Mouse (Mus musculus) embryonic stem cell, embryonic (primary cell): ENCODE data around the gene Ssr2.

ENCODE experiments used
- CTCF ChIA-PET, 4 experiments: fragments of 300-600 bp in 2 of 4; fragments of 350-600 bp in 2 of 4; sonication (Branson Sonifier 250); formaldehyde crosslinking; loops; one replicate each; lab custom pipeline; 2022; ENCODE audit warnings: inconsistent platforms in 2 of 4; lab: Charles Lee
- POLR2A ChIA-PET, 4 experiments: fragments of 300-600 bp in 2 of 4; fragments of 350-600 bp in 2 of 4; sonication (Branson Sonifier 250); formaldehyde crosslinking; loops; one replicate each; lab custom pipeline; 2022; ENCODE audit warnings: antibody characterized with exemption in 4 of 4, inconsistent platforms in 1 of 4; lab: Charles Lee

The Ssr2 gene

DNA sequence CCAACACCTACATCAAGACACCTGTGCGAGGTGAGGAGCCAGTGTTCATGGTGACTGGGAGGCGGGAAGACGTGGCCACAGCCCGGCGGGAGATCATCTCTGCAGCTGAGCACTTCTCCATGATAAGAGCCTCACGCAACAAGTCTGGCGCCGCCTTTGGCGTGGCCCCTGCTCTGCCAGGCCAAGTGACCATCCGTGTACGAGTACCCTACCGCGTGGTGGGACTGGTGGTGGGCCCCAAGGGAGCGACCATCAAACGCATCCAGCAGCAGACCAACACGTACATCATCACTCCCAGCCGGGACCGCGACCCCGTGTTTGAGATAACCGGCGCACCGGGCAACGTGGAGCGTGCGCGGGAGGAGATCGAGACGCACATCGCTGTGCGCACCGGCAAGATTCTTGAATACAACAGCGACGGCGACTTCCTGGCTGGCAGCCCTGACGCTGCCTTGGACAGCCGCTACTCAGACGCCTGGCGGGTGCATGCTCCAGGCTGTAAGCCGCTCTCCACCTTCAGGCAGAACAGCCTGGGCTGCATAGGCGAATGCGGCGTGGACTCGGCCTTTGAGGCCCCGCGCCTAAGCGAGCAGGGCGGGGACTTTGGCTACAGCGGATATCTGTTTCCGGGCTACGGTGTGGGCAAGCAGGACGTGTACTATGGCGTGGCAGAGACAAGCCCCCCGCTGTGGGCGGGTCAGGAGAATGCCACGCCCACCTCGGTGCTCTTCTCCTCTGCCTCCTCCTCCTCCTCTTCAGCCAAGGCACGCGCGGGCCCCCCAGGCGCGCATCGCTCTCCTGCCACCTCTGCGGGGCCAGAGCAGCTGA is 39.4 kb upstream of the Ssr2 start:
- ChIA-PET POLR2A (interaction anchor here in 3 of 4 experiments (0.7 to 69.6 kb wide), 11 partner anchors 8 to 126 kb away, joined by 3 to 2954 read pairs (median 4); partner anchors contain the start of genes Lamtor2 (in 2 of the 3), Rab25 (in 2 of the 3), Ubqln4 (in 2 of the 3) and Pmf1 (in 1 of the 3)), CTCF (interaction anchor here in 1 of 4 experiments (0.5 to 1.0 kb wide), 3 partner anchors 71 to 396 kb away, joined by 3 to 5 read pairs (median 3); no protein-coding TSS in a partner anchor)

DNA sequence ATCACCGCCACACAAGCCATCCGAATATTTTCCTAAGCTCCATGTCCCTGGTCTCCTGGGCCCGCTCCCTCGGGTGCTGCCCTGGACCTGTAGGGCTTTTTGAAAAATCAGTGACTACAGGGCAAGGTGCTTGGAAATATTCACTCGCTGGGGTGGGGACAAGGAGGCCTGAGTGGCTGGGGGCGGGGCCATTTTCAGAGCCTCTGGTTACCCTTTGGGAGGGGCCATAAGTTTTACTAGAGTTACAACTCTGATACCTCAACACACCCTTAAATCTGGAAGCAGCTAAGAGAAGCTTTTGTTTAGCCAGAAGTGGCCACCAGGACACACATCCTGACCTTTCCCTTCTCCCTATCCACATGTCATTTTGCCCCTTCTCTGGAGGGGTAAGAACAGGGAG is 38.5 kb upstream of the Ssr2 start:
- ChIA-PET CTCF (interaction anchor here in 2 of 4 experiments (0.5 to 1.4 kb wide), 3 partner anchors 15 to 395 kb away, joined by 3 to 5 read pairs (median 3); partner anchors contain the start of gene Lamtor2 (in 1 of the 2)), POLR2A (interaction anchor here in 3 of 4 experiments (0.7 to 69.6 kb wide), 9 partner anchors 13 to 94 kb away, joined by 3 to 2954 read pairs (median 4); partner anchors contain the start of genes Lamtor2 (in 3 of the 3), Ubqln4 (in 2 of the 3), Rab25 (in 1 of the 3) and Ssr2 (in 1 of the 3))

DNA sequence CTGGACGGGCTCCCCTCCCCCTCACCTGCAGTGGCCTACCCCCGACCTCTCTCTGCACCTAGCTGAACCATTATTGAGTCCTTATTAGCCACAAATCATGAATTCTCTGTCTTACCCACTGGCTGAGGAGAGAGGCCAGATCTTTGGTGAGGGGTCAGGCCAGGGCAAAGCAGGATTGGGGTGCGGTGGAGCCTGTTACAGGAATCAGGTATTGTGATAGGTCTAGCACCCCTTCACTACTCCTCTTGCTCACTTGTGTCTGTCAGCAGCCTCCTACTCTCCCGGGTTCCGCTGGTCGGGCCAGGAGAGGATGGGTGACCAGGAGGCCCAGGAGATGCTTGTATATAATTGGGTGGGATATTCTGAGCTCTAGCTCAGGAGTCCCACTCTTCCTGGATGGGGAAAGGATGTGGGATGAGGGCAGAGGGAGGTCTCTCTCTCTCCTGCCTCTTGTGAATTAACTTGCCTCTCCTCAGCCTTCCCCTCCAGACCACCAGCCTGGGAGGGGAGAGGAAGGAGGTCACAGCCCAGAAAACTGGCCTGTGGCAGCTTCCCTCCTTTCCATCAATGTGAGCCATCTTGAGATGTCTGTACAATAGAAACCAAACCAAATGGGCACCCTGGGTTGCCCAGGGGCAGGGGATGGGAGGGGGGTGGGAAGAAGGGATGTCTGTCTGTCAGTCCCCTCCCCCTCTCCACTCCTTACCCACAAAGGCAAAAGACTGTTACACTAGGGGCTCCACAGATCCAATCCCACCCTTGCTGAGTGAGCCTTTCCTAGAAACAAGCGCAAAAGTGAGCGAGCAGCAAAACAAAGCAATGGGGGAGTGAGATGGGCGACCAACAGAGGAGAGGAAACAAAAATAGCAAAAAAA is 37.2 kb upstream of the Ssr2 start:
- POLR2A ChIA-PET, result interaction anchor here in 3 of 4 experiments (0.6 to 69.6 kb wide), 12 partner anchors 7 to 566 kb away, joined by 3 to 2954 read pairs (median 4); partner anchors contain the start of genes Lamtor2 (in 2 of the 3), Mex3a (in 2 of the 3), Ubqln4 (in 2 of the 3) and Rab25 (in 1 of the 3)
- CTCF ChIA-PET, result interaction anchor here (0.6 to 1.4 kb wide), 7 partner anchors 8 to 231 kb away, joined by 3 to 6 read pairs (median 3); partner anchors contain the start of gene Lamtor2 (in 1 of the 4)

DNA sequence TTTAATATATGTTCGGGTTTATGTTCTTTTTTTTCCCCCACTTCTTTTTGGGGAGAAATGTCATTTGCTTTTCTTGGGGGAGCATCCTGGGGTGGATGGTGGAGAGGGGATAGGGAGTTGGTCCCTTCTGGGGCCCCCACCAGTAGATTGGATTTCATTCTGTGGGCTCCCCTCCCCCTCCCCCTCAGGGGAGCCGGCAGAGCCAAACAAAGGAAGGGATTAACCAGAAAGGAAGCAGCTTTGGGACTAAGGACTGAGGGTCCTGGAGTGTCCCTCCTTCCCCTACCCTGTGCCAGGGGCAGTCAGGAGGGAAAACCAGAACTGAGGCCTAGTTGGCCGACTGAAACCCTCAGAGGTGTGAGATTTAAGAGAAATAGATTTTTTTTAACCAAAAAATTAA is 36.3 kb upstream of the Ssr2 start:
- CTCF ChIA-PET, result interaction anchor here in 3 of 4 experiments (0.7 to 1.8 kb wide), 6 partner anchors 13 to 213 kb away, joined by 3 to 6 read pairs (median 3); partner anchors contain the start of gene Lamtor2 (in 1 of the 3)
- POLR2A ChIA-PET, result interaction anchor here (0.6 to 69.6 kb wide), 25 partner anchors 8 to 203 kb away, joined by 3 to 2954 read pairs (median 6); partner anchors contain the start of genes Lamtor2 (in 3 of the 4), Ssr2 (in 3 of the 4), Mex3a (in 2 of the 4) and Rab25 (in 2 of the 4)

DNA sequence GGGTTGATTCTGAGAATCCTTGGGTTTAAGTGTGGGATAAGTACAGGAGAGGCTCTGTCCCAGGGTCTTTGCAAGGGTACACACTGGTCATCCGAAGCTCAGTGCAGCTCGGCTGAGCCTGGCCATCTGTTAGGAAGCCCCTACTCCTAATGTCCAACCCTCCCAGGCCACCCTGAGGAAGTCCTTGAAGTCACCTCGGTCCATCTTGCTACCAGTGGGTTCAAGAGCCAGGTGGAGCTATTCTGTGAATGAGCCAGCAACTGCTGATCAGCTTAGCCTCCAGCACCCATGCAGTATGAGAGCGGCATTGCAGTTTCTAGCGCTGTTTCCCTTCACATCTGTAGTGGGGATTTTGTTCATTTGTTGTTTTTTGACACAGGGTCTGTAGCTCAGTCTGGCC is 35.6 kb upstream of the Ssr2 start:
- POLR2A ChIA-PET, result interaction anchor here (0.6 to 69.6 kb wide), 35 partner anchors 8 to 204 kb away, joined by 3 to 2954 read pairs (median 5); partner anchors contain the start of genes Lamtor2 (in 3 of the 4), Ssr2 (in 3 of the 4), Mex3a (in 2 of the 4) and Rab25 (in 2 of the 4)
- CTCF ChIA-PET, result interaction anchor here (0.5 to 1.8 kb wide), 15 partner anchors 10 to 838 kb away, joined by 3 to 7 read pairs (median 3); partner anchors contain the start of gene Lamtor2 (in 1 of the 4)

DNA sequence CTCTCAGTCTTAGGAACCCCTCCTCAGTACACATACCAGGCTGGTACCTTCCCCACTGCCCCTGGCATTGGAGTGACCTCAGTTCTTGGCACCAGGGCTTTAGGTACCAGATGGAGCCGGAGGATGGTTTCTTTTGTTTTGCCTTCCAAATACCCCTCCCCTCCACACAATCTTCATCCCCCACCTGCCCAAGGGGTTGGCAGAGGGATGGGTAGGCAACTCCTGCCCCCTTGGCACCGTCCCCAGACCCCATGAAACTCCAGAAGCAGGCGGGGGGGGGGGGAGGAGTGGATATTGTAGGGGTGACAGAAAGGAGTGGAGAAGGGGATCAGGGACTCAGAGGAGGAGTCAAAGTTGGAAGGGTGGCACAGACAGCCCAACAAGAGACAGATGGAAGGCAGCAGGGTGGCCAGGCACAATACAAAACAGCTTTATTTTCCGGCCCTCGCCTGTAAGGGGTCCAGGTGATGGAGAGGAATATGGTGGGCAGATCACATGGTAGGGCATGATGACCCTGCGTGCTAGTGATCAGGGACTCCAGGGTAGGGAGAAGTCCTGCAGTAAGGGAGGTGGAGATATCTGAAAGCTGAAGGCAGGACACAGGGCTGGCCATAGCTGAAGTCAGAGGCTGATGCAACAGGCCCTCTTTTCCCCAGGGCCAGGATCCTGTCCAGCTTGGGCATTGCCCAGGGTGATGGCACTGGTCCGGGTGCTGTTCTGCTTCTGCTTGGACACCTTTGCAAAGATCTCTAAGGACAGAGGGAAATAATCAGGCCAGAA is 33.9 kb upstream of the Ssr2 start:
- CTCF ChIA-PET, result interaction anchor here in 1 of 4 experiments (0.9 kb wide), 1 partner anchor 26 kb away, joined by 3 read pairs; no protein-coding TSS in a partner anchor
- POLR2A ChIA-PET, result interaction anchor here in 3 of 4 experiments (0.5 to 69.6 kb wide), 9 partner anchors 11 to 66 kb away, joined by 3 to 2954 read pairs (median 5); partner anchors contain the start of genes Lamtor2 (in 2 of the 3), Ubqln4 (in 2 of the 3), Mex3a (in 1 of the 3) and Rab25 (in 1 of the 3)

DNA sequence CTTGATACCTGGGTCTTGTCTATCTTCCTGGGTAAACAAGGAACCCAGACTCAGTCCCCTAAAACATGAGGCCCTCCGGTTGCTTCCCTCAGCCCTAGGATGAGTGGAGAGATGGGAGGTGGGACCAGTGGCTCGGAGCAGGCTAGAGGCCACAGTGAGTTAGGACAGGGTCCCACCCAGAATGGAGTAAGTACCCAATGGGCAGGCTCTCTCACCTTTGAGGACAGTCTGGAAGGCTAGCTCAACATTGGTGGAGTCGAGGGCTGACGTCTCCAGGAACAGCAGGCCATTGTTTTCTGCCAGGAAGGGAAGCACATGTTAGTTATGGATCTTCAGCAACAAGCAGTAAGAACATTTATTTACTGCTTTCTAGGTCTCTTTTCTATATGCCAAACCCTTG is 33.2 kb upstream of the Ssr2 start:
- CTCF ChIA-PET, result interaction anchor here in 2 of 4 experiments (0.8 to 0.9 kb wide), 2 partner anchors 26 to 59 kb away, joined by 3 read pairs; no protein-coding TSS in a partner anchor
- POLR2A ChIA-PET, result interaction anchor here in 3 of 4 experiments (0.5 to 69.6 kb wide), 10 partner anchors 9 to 65 kb away, joined by 3 to 2954 read pairs (median 5); partner anchors contain the start of genes Lamtor2 (in 2 of the 3), Mex3a (in 2 of the 3), Rab25 (in 1 of the 3) and Ssr2 (in 1 of the 3)

DNA sequence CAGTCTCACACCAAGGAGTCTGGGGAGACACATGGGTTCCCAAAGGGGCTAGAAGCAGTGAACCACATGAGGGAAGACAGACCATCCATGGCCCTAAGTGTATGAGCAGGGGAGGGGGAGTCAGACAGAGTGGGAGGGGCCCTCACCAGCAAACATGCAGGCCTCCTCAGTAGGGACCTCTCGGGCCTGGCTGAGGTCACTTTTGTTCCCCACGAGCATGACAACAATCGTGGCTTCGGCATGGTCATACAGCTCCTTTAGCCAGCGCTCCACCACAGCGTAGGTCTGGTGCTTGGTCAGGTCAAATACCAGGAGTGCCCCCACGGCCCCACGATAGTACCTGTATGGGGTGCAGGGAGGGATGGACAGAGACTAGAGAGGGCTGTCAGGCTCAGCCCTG is 32.5 kb upstream of the Ssr2 start:
- ChIA-PET CTCF (interaction anchor here in 1 of 4 experiments (0.8 to 1.7 kb wide), 3 partner anchors 39 to 59 kb away, joined by 3 to 5 read pairs (median 3); no protein-coding TSS in a partner anchor), POLR2A (interaction anchor here in 3 of 4 experiments (0.5 to 69.6 kb wide), 8 partner anchors 8 to 112 kb away, joined by 3 to 2954 read pairs (median 8); partner anchors contain the start of genes Lamtor2 (in 2 of the 3), Mex3a (in 2 of the 3), Rab25 (in 1 of the 3) and Ssr2 (in 1 of the 3))

DNA sequence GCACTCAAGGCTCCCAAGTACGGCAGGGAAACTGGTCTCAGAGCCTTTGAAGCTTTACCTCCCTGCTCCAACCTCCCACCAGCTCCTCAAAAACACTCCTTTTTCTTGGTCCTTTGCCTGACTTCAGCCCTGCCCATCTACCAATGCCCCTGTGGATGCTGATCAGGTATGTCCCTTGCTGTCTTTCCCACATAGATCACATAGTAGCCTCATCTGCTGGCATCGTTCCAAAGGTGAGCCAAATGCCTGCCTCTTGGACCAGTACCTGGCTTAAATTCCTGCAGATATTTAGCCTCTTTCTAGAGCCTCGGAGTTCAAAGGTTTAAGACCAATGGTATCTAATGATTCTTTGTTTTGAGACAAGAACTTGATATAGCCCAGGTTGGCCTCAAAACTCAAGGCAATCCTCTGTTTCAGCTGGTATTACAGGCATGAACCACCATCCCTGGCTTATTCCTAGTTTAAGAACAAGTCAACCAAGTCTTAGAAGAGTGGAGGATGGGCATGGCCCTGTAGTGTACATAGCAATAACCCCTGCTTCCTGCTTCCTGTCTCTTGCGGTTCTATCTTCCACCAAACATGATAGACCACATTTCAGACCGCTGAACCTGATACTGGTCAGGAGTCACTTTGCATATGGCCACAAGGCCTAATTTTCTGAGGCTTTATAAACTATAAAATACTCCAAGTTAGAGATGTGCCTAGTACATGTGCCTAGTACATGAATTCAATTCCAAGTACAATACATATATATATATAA is 31.8 kb upstream of the Ssr2 start:
- ChIA-PET POLR2A (interaction anchor here (0.5 to 69.6 kb wide), 35 partner anchors 8 to 208 kb away, joined by 3 to 2954 read pairs (median 5); partner anchors contain the start of genes Lamtor2 (in 3 of the 4), Mex3a (in 3 of the 4), Ssr2 (in 3 of the 4) and Ubqln4 (in 3 of the 4)), CTCF (interaction anchor here (0.5 to 2.6 kb wide), 51 partner anchors 9 to 572 kb away, joined by 3 to 21 read pairs (median 4); partner anchors contain the start of genes Lamtor2 (in 4 of the 4), Ubqln4 (in 3 of the 4), Arhgef2 (in 1 of the 4) and Mex3a (in 1 of the 4))

DNA sequence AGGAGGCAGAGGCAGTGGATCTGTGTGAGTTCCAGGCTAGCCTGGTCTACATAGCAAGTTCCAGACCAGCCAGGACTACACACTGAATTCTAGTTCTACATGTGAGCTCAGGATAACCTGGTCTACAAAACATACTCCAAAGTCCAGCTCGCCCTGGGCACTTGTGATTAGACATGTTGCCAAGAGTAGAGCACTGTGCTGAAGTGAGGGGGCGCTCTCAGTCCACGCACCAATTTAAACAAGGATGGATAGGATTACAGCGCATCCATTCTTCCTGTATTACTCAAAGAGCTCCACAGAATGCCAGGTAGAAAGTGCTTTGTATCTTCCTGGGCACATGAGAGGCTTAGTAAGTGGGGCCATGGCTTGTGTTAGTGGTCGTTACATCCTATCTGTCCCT is 31.2 kb upstream of the Ssr2 start:
- CTCF ChIA-PET, result interaction anchor here (0.5 to 2.6 kb wide), 71 partner anchors 8 to 1254 kb away, joined by 3 to 21 read pairs (median 4); partner anchors contain the start of genes Lamtor2 (in 4 of the 4), Ubqln4 (in 3 of the 4), Arhgef2 (in 1 of the 4) and Mex3a (in 1 of the 4)

DNA sequence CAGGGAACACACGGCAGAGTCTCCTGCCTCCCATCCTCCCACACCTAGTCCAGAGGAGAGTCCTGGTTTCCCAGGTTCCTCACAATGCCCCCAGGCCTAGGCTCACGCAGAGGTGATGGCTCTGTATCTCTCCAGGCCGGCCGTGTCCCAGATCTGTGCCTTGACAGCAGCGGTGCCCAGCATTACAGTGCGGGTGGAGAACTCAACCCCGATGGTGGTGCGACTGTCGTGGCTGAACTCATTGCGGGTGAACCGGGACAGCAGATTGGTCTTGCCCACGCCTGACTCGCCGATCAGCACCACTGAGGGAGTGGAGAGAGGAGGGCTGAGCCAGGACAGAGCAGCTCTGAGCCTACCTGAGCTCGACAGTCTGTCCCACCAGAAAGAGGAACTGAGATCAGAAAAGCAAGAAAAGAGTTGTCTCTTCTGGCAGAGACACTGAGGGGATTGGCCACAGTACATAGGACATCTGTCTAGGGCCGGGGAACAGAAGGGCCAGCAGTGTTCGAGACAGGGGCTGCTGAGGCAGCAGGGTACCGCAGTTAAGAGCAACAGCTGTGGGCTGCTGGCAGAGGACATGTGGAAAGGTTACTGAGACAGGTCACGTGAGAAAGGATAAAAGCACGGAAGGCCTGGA is 30.6 kb upstream of the Ssr2 start:
- POLR2A ChIA-PET, result interaction anchor here (0.6 to 69.6 kb wide), 42 partner anchors 8 to 632 kb away, joined by 3 to 2954 read pairs (median 4); partner anchors contain the start of genes Mex3a (in 4 of the 4), Lamtor2 (in 3 of the 4), Ssr2 (in 3 of the 4) and Ubqln4 (in 3 of the 4)
- CTCF ChIA-PET, result interaction anchor here (0.5 to 2.6 kb wide), 65 partner anchors 8 to 1254 kb away, joined by 3 to 21 read pairs (median 4); partner anchors contain the start of genes Lamtor2 (in 3 of the 4), Ubqln4 (in 3 of the 4), Arhgef2 (in 1 of the 4) and Mex3a (in 1 of the 4)

More for the DNA sequence above, 31.2 kb upstream of the Ssr2 start:
- POLR2A ChIA-PET, result interaction anchor here (0.6 to 69.6 kb wide), 42 partner anchors 8 to 633 kb away, joined by 3 to 2954 read pairs (median 4); partner anchors contain the start of genes Mex3a (in 4 of the 4), Lamtor2 (in 3 of the 4), Ssr2 (in 3 of the 4) and Ubqln4 (in 3 of the 4)

DNA sequence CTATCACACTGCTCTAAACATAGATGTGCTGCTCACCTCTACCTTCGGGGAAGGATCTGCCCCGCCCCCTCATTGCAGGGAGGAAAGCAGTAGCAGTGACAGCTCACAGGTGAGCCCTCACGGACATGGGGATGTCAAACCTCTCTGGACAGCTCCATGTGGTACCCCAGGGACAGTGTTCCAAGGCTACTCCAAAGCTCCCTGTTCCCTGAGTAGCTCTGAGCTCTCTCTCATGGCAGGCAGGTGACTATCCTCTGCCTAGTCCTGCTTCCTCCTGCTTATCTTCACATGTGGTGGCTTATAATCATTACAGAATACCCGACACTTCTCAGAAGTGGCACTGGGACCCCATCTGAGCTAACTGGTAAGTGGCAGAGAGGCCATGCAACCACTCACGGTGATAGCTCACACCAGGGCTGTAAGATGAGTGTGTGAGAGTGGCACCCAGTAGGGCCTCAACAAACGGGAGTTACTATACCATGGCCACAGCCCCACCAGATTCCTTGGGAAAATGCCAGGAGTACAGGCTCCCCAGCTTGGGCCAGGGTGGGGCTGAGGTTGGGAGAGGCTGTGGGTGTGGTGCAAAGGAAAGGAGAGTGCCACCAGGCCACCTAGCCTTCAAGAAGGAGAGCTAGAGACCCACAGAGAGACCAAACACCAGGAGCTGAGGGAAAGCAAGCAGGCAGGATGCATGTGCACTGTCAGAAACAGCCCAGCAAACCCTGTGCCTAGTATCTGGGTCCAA is 28.8 kb upstream of the Ssr2 start:
- POLR2A ChIA-PET, result interaction anchor here in 3 of 4 experiments (0.6 to 69.6 kb wide), 15 partner anchors 7 to 362 kb away, joined by 3 to 2954 read pairs (median 4); partner anchors contain the start of genes Lamtor2 (in 2 of the 3), Ssr2 (in 2 of the 3), Ubqln4 (in 2 of the 3) and Mex3a (in 1 of the 3)
- CTCF ChIA-PET, result interaction anchor here in 2 of 4 experiments (0.5 to 2.6 kb wide), 5 partner anchors 13 to 207 kb away, joined by 3 to 21 read pairs (median 4); partner anchors contain the start of gene Lmna (in 1 of the 2)
